Mouse (Mus musculus) kidney, postnatal 0 days (tissue): Measurements from ENCODE around the gene Hist1h2ae. TPM values are rescaled to one million over a fixed set of nuclear protein-coding genes. Genes with fewer than 3 reads are reported as not detected.
A peak's percentile ranks its signal among the peaks of the same experiment; 100 is the strongest.

Experiments
- ATAC-seq: fragments of 200-750 bp; cut with Nextera tagmentation; replicated peaks from 2 replicates; pipeline ENCODE4 v1.8.0; 2017; ENCODE audit warnings: low read depth, moderate number of reproducible peaks, moderate TSS enrichment, moderate library complexity; ENCODE audit not compliant: low FRiP score
- DNase-seq: peaks from one replicate; pipeline ENCODE4 v3.0.0-alpha.2; 2016; ENCODE audit warnings: low spot score
- H3K27ac ChIP-seq: fragments of 300-500 bp; sonication (generic); 2 replicates; pipeline ENCODE4 v1.5.1; 2014; ENCODE audit warnings: mild to moderate bottlenecking
- H3K27me3 ChIP-seq: fragments of 300-500 bp; sonication (generic); 2 replicates; pipeline ENCODE4 v1.6.1; 2014; ENCODE audit warnings: low read length, mixed read lengths; ENCODE audit not compliant: insufficient read depth
- H3K36me3 ChIP-seq: fragments of 300-500 bp; sonication (generic); 2 replicates; pipeline ENCODE4 v1.6.1; 2014; ENCODE audit warnings: low read length, mixed read lengths; ENCODE audit not compliant: insufficient read depth
- H3K4me1 ChIP-seq: fragments of 300-500 bp; sonication (generic); replicated peaks from 2 replicates; pipeline ENCODE4 v1.6.1; 2014; ENCODE audit warnings: antibody characterized with exemption, low read length, mixed read lengths; ENCODE audit not compliant: insufficient read depth
- H3K4me2 ChIP-seq: fragments of 300-500 bp; sonication (generic); 2 replicates; pipeline ENCODE4 v1.6.1; 2014; ENCODE audit warnings: mild to moderate bottlenecking, low read length, moderate library complexity, mixed read lengths
- H3K4me3 ChIP-seq: fragments of 300-500 bp; sonication (generic); replicated peaks from 2 replicates; pipeline ENCODE4 v1.5.1; 2014; ENCODE audit warnings: low read depth, low read length
- H3K9ac ChIP-seq: fragments of 300-500 bp; sonication (generic); 2 replicates; pipeline ENCODE4 v1.6.1; 2014; ENCODE audit warnings: low read depth, low read length
- H3K9me3 ChIP-seq: fragments of 300-500 bp; sonication (generic); replicated peaks from 2 replicates; pipeline ENCODE4 v1.6.1; 2016; ENCODE audit warnings: low read length, inconsistent platforms, mixed read lengths
- CTCF ChIP-seq: IDR thresholded peaks from 2 replicates; pipeline ENCODE4 v1.5.1; 2016; ENCODE audit warnings: antibody characterized with exemption, low read depth, mild to moderate bottlenecking, moderate library complexity
- WGBS: fragments of 180-500 bp; shearing (Covaris S2); extraction: QIAGEN DNeasy Blood & Tissue Kit; methylation state at CpG from one replicate; pipeline ENCODE4 v1.1.7; 2014; 5-methylcytosine and 5-hydroxymethylcytosine counted together
- polyA plus RNA-seq: library from polyadenylated mRNA; unstranded; fragments of >200 nt; fragmentation: Nextera tagmentation; extraction: Ambion mirVana; gene quantifications from 2 replicates; pipeline ENCODE4 v1.2.1, GENCODE M21; 2015

Gene Hist1h2ae
- polyA plus RNA-seq, 1 experiment from 2014 or later, result 50.2 TPM

DNA sequence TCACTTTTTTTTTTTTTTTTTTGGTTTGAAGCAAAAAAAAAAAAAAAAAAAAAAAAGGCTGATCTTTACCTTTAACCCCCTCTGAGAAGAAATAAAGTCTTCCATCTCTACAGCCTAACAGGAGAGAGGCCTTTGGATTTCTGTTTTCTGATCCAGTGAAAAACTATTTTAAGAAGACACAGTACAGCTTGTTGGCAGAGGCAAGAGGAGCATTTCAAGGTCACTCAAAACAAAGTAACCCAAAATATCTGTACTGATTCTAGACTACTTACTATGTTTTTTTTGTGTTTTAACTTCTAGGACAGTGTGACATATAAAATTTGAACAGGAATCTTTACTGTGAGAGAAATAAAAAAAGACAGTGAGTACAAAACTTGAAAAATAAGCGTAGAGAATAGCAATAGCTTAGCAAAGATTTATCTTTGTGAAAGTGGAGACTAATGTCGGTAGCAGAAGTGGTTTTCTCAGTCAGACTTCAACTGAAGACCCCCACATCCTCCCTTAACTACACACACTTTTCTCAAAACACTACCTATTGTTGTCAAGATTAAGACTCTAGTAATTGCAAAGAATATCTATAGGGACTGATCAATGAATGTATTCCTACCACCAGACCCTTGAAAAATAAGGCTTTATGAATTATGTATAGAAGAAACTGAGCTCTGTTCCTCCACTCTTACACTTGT, 41.4 kb downstream of the Hist1h2ae start:
- Histone ChIP-seq H3K27ac (peak overlapping the region; percentile 97; the same call in 1 of the 2 replicates), H3K4me3 (peak overlapping the region; percentile 49), H3K27me3 (no peaks in the 10 kb centered on the region), H3K9me3 (no peaks in the 10 kb centered on the region), H3K9ac (no peak overlapping the region), H3K4me1 (peaks cover 9% of the 10 kb centered on the region), H3K36me3 (no peaks in the 10 kb centered on the region), H3K4me2 (peak overlapping the region; percentile 70)
- WGBS, result 12% methylated on average over 2 of the region's 2 CpGs
- DNase-seq, result peak; percentile 37
- ATAC-seq, result no peak
- no peak for TF ChIP-seq CTCF

- TF ChIP-seq CTCF, result no peak
- DNase-seq (peak; percentile 77), ATAC-seq (no peak; the same call in 1 of the 2 replicates)
- Histone ChIP-seq H3K36me3 (no peaks in the 10 kb centered on the region), H3K27me3 (no peaks in the 10 kb centered on the region), H3K4me3 (no peak overlapping the region), H3K4me2 (peak overlapping the region; percentile 70; the same call in 1 of the 2 replicates), H3K9me3 (no peaks in the 10 kb centered on the region), H3K27ac (peak overlapping the region; percentile 6; the same call in 1 of the 2 replicates), H3K4me1 (peaks cover 9% of the 10 kb centered on the region), H3K9ac (no peak overlapping the region)
- WGBS, result 44% methylated on average over 5 of the region's 5 CpGs
Observed at GRCm38 (mm10) chr13:23529005-23529404, 42.0 kb downstream of the Hist1h2ae start.

GRCm38 (mm10) chr13:23526312-23526711, 44.7 kb downstream of the Hist1h2ae start:
- under 1% methylated on average over 17 of the region's 17 CpGs for WGBS

GRCm38 (mm10) chr13:23525901-23526300, 45.1 kb downstream of the Hist1h2ae start:
- DNase-seq (no peak), ATAC-seq (no peak)
- no peak overlapping the region for H3K9ac ChIP-seq
- peak overlapping the region; percentile 37 for H3K4me3 ChIP-seq
- TF ChIP-seq CTCF, result no peak
- no peaks in the 10 kb centered on the region for H3K4me1 ChIP-seq
- no peaks in the 10 kb centered on the region for H3K36me3 ChIP-seq
- H3K27ac ChIP-seq, result no peak overlapping the region
- 2% methylated on average over 10 of the region's 10 CpGs for WGBS
- peak overlapping the region; percentile 57 for H3K4me2 ChIP-seq
- no peaks in the 10 kb centered on the region for H3K9me3 ChIP-seq
- H3K27me3 ChIP-seq, result no peaks in the 10 kb centered on the region

More at GRCm38 (mm10) chr13:23526312-23526711, 44.7 kb downstream of the Hist1h2ae start:
- Histone ChIP-seq H3K4me1 (no peaks in the 10 kb centered on the region), H3K27me3 (no peaks in the 10 kb centered on the region), H3K4me2 (peak overlapping the region; percentile 57), H3K27ac (no peak overlapping the region), H3K36me3 (no peaks in the 10 kb centered on the region), H3K4me3 (peak overlapping the region; percentile 37), H3K9ac (peak overlapping the region; percentile 36; the same call in 1 of the 2 replicates), H3K9me3 (no peaks in the 10 kb centered on the region)
- TF ChIP-seq CTCF, result no peak
- ATAC-seq (peak; percentile 38; the same call in 1 of the 2 replicates), DNase-seq (peak; percentile 93)

DNA sequence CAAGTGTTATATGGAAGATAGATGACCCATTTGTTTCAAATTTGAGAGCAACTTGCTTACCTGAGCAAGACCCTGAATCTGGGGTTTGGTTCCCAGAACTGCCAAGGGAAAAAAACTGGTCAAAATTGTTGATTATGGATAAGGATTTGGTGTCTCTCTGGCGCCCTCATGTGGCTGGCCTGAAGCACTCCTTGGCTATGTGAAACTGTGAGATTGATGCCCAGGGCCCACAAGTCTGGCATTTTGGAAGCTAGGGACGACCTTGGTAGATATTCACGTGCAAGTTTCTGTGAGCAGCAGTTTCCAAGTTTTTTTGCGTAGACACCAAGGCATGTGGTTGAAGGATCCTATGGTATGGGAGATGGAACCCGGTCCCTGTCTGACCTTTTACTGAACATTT, 46.4 kb downstream of the Hist1h2ae start:
- TF ChIP-seq CTCF, result peak; percentile 91

DNA sequence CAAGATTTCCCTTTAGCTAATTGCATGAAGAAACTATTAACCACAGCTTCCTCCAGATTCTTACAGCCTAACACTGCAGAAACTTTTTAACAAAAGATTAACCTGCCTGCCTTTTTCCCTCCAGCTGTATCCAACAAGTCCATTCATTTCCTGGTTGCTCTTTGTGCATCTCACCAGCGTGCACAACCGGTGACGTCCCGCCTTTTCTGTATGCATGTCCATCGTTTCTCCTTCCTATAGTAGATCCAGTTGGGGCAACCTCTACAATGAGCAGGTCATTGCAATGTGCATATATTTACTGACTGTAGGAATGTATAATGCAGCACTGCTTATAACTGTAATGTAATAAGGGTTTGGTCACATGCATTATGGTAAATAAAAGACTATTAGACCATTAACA, 47.0 kb downstream of the Hist1h2ae start:
- H3K4me2 ChIP-seq, result no peak overlapping the region
- H3K4me1 ChIP-seq, result no peaks in the 10 kb centered on the region
- H3K27ac ChIP-seq, result no peak overlapping the region
- H3K27me3 ChIP-seq, result no peaks in the 10 kb centered on the region
- 47% methylated on average over 5 of the region's 5 CpGs for WGBS
- no peak overlapping the region for H3K4me3 ChIP-seq
- DNase-seq, result no peak
- no peak for TF ChIP-seq CTCF
- no peaks in the 10 kb centered on the region for H3K9me3 ChIP-seq
- ATAC-seq, result no peak
- no peak overlapping the region for H3K9ac ChIP-seq
- H3K36me3 ChIP-seq, result no peaks in the 10 kb centered on the region

More for the DNA sequence above, 46.4 kb downstream of the Hist1h2ae start:
- Histone ChIP-seq H3K4me1 (no peaks in the 10 kb centered on the region), H3K4me3 (no peak overlapping the region), H3K27ac (no peak overlapping the region), H3K27me3 (no peaks in the 10 kb centered on the region), H3K9ac (no peak overlapping the region), H3K36me3 (no peaks in the 10 kb centered on the region), H3K9me3 (no peaks in the 10 kb centered on the region), H3K4me2 (no peak overlapping the region)
- no peak for ATAC-seq
- peak; percentile 89 for DNase-seq
- 11% methylated on average over 5 of the region's 5 CpGs for WGBS
